Mouse (Mus musculus): Measurements from ENCODE around the gene Vwa2.

GRCm38 (mm10) chr19:56838942-56839706, 34.9 kb upstream of the Vwa2 start:
- no peak for TF ChIP-seq EP300 (IDR thresholded peaks at IDR 0.05; ENCODE audit: insufficient read depth, low read depth, low read length)
- peak; percentile 3 for TF ChIP-seq CTCF (IDR thresholded peaks at IDR 0.05; ENCODE audit: low read depth, low read length)
- TF ChIP-seq POLR2A (IDR thresholded peaks at IDR 0.05; ENCODE audit: insufficient read depth, low read length), result no peak
